Mouse (Mus musculus): Measurements from ENCODE around the gene Frem2.
A peak's percentile ranks its signal among the peaks of the same experiment; 100 is the strongest.

Frem2 gene

GRCm38 (mm10) chr3:53555031-53555952, 101.9 kb downstream of the Frem2 start:
- DNase-seq: no peak

GRCm38 (mm10) chr3:53552691-53553090, 104.5 kb downstream of the Frem2 start:
- DNase-seq: no peak

GRCm38 (mm10) chr3:53532091-53532490, 125.1 kb downstream of the Frem2 start:
- DNase-seq: no peak

GRCm38 (mm10) chr3:53530305-53530704, 126.8 kb downstream of the Frem2 start:
- DNase-seq: no peak

- DNase-seq: peak; percentile 86
Observed at GRCm38 (mm10) chr3:53525737-53526136, 131.4 kb downstream of the Frem2 start.

GRCm38 (mm10) chr3:53522794-53523193, 134.4 kb downstream of the Frem2 start:
- DNase-seq: no peak

- DNase-seq: no peak
Observed at GRCm38 (mm10) chr3:53514221-53515065, 142.7 kb downstream of the Frem2 start.

GRCm38 (mm10) chr3:53513096-53513495, 144.1 kb downstream of the Frem2 start:
- no peak for DNase-seq

GRCm38 (mm10) chr3:53502428-53502827, 154.7 kb downstream of the Frem2 start:
- DNase-seq: no peak

- no peak for DNase-seq
Observed at GRCm38 (mm10) chr3:53498351-53498905, 158.7 kb downstream of the Frem2 start.

- DNase-seq: no peak
Observed at GRCm38 (mm10) chr3:53488353-53488752, 168.8 kb downstream of the Frem2 start, which contains the start of gene Stoml3. Stoml3 (plus strand) TSS chr3:53488653.

- DNase-seq: peak; percentile 27
Observed at GRCm38 (mm10) chr3:53486996-53487576, 170.1 kb downstream of the Frem2 start.

GRCm38 (mm10) chr3:53486561-53486960, 170.6 kb downstream of the Frem2 start:
- no peak for DNase-seq

- no peak for DNase-seq
Observed at GRCm38 (mm10) chr3:53483414-53484059, 173.6 kb downstream of the Frem2 start.

- no peak for DNase-seq
Observed at GRCm38 (mm10) chr3:53478419-53479046, 178.6 kb downstream of the Frem2 start.

- DNase-seq: peak; percentile 19
Observed at GRCm38 (mm10) chr3:53477468-53477867, 179.7 kb downstream of the Frem2 start.

GRCm38 (mm10) chr3:53475889-53476288, 181.3 kb downstream of the Frem2 start:
- peak; percentile 60 for DNase-seq

GRCm38 (mm10) chr3:53474179-53474578, 183.0 kb downstream of the Frem2 start:
- no peak for DNase-seq

GRCm38 (mm10) chr3:53472061-53472460, 185.1 kb downstream of the Frem2 start:
- DNase-seq: no peak

GRCm38 (mm10) chr3:53469650-53470049, 187.5 kb downstream of the Frem2 start:
- no peak for DNase-seq

- no peak for DNase-seq
Observed at GRCm38 (mm10) chr3:53467356-53467755, 189.8 kb downstream of the Frem2 start.

- DNase-seq: no peak
Observed at GRCm38 (mm10) chr3:53466481-53466880, 190.7 kb downstream of the Frem2 start.
